Mouse (Mus musculus): ENCODE data around the gene Emcn.

DNA sequence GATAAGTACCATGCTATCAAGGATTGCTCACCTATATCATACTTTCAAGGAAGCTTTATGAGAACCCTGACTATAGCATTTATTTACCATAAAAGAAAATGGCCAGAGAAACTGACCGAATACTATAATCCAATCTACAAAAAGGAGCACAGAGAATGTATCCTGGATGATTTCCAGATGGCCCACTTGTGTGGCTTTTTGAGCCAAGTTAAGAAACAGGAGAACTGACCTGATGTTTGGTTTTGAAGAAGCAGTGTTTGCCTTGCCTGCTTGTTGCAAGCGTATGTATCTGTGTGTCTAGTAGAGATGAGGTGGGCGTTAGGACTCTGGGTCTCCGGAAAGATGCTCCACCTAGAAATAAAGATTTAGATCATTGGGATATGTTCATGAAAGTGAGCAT lies 125.9 kb downstream of the Emcn start:
- TF ChIP-seq CTCF (conservative IDR thresholded peaks at IDR 0.05; ENCODE audit: low read length), result no peak
- no peak for TF ChIP-seq POU5F1 (IDR thresholded peaks at IDR 0.05; ENCODE audit: borderline replicate concordance, low read length)

Data from E14TG2a.4 (cell line).